Mouse (Mus musculus): ENCODE data around the gene 2610528J11Rik.
"Not testable (repeated sequence)": the region's sequence is repeated elsewhere in the genome, so short reads cannot be mapped to it uniquely, and the experiment has no call there.

Gene 2610528J11Rik

GRCm38 (mm10) chr4:118542510-118543157 is 15.8 kb downstream of the 2610528J11Rik start:
- no peak for DNase-seq

DNA sequence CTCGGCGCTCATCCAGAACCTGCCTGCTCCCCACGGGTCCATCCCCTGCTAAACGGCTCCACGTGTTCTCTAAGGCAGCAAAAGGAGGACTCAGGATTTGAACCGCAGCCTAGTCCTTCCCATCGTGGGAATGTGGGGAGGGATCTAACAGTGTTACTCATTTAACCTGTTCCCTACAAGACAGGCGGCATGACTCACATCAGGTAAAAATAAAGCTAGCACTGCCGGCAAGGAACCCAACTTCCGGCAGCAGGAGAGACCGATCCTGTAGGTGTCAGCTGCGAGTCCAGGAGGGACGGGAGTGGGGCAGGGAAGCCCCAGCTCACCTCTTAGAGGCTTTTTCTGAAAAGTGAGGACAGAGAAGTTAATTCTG is 16.3 kb downstream of the 2610528J11Rik start:
- DNase-seq: peak; percentile 22

- DNase-seq: peak; percentile 43
Measured at GRCm38 (mm10) chr4:118543592-118544260, 16.9 kb downstream of the 2610528J11Rik start, which contains the start of gene Tmem125. Gene Tmem125, minus strand, starts transcription at chr4:118544044.

- DNase-seq: no peak
Measured at GRCm38 (mm10) chr4:118544441-118545127, 17.8 kb downstream of the 2610528J11Rik start.

DNA sequence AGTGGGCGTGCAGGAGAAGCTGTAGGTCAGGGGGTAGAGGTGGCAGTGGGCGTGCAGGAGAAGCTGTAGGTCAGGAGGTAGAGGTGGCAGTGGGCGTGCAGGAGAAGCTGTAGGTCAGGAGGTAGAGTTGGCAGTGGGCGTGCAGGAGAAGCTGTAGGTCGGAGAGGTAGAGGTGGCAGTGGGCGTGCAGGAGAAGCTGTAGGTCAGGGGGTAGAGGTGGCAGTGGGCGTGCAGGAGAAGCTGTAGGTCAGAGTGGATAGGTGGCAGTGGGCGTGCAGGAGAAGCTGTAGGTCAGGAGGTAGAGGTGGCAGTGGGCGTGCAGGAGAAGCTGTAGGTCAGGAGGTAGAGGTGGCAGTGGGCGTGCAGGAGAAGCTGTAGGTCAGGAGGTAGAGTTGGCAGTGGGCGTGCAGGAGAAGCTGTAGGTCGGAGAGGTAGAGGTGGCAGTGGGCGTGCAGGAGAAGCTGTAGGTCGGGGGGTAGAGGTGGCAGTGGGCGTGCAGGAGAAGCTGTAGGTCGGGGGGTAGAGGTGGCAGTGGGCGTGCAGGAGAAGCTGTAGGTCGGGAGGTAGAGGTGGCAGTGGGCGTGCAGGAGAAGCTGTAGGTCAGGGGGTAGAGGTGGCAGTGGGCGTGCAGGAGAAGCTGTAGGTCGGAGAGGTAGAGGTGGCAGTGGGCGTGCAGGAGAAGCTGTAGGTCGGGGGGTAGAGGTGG is 20.8 kb downstream of the 2610528J11Rik start:
- DNase-seq: not testable (repeated sequence)

DNA sequence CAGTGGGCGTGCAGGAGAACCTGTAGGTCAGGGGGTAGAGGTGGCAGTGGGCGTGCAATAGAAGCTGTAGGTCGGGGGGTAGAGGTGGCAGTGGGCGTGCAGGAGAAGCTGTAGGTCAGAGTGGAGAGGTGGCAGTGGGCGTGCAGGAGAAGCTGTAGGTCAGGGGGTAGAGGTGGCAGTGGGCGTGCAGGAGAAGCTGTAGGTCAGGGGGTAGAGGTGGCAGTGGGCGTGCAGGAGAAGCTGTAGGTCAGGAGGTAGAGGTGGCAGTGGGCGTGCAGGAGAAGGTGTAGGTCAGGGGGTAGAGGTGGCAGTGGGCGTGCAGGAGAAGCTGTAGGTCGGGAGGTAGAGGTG is 21.3 kb downstream of the 2610528J11Rik start:
- peak; percentile 66 for DNase-seq

GRCm38 (mm10) chr4:118553039-118553649 is 26.3 kb downstream of the 2610528J11Rik start:
- no peak for DNase-seq

- no peak for DNase-seq
Measured at GRCm38 (mm10) chr4:118564062-118564925, 37.5 kb downstream of the 2610528J11Rik start.

DNA sequence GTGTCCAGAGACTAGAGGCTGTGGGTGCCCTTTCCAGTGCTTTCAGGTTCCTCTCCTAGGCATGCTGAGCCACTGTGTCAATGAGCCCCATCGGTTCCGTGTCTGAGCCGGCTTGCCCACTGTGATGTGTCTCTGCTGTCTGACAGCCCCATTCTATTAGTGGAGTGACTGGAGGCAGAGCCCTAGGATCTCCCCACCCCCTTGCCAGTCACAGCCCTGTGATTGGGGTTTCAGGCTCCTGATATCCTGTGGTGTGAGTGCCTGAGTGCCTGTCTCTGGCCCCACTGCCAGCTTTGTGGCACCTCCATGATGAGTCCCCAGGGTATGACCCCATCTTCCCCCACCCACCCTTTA is 38.1 kb downstream of the 2610528J11Rik start:
- DNase-seq: no peak

DNA sequence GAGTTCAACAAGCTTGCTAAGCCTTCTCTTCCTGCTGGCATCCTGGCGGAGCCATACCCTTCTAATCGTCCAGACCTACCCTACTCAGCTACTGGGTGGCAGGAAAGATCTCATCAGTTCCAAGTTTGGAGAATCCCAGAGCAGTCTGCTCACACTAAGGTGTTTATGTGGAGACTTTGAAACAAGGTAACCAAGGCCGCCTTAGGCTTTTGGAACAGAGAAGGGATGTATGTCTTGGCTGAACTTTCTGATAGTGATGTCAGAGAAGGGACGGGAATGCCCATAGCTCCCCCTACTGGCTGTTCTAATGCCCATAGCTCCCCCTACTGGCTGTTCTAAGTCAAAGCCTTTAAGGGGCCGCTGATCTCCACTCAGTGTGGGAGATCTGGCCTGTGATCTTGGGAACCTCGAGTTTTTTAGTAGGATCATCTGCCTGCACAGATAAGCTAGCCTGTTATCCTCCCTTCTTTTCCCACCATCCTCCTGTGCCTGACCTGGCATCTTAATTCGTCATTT is 39.4 kb downstream of the 2610528J11Rik start:
- DNase-seq: peak; percentile 72

DNA sequence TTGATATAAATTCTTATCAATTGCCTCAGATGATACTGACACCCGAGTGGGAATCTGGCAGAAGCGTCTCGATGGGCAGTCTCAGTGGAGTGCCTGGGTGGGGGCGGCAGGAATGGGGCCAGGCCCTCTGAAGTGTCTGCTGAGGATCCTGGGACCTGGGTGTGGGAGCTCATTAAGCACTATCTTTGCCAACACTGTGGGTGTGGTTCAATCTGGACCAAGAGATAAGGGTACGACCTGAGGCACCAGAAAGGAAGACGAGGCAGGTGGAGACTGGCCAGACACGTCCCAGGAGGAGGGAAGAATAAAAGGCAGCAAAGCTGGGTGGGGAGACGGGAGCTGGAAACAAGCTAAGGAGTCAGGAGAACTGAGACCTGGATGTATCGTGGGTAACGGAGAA is 41.9 kb downstream of the 2610528J11Rik start:
- DNase-seq: no peak

DNA sequence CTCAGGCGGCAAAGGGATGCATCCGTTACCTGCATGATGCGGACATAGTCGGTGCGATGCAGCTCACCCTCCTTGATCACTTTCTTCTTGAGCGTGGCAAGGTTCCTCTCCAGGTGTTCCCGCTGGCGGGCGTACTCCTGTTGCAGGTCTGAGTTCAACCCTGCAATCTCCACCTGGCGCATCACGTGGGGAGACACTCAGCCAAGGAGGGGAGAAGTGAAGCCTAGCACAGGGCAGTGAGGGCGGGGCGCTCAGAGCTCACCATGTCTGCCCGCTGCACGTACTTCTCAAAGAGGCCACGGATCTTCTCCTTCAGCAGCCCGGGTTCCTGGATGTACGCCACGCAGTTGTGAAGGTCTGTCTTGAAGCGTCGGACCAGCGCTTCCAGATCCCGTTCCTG is 42.5 kb downstream of the 2610528J11Rik start:
- DNase-seq: no peak

DNA sequence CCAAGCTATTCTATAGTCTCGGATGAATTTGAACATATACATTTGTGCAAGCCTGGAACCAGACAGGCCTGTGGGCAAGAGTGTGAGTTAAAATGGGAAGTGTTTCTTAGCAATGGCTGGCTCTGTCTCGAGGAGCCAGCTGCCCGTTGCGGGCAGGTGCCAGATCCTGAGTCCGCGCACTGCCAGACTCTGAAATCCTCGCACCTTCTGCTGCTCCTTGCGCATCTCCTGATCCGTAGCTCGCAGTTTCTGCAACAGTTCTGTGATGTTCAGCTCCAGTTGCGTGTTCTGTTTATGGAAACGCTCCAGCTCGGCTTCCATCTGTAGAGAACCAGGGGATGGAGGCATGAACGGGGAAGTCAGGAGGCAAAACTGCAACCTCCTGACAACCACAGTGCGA is 44.6 kb downstream of the 2610528J11Rik start:
- no peak for DNase-seq

- peak; percentile 90 for DNase-seq
Measured at GRCm38 (mm10) chr4:118576097-118576496, 49.3 kb downstream of the 2610528J11Rik start.

GRCm38 (mm10) chr4:118579313-118579712 is 52.5 kb downstream of the 2610528J11Rik start:
- DNase-seq: peak; percentile 49
